Mouse (Mus musculus) G1E (cell line): ENCODE measurements around the gene Cyp39a1.

Experiments
- CTCF ChIP-seq: IDR thresholded peaks from 2 replicates; pipeline ENCODE4 v1.5.1; 2012; ENCODE audit warnings: low read depth, low read length, inconsistent platforms, mixed read lengths
- GATA1 ChIP-seq: IDR thresholded peaks from 2 replicates; pipeline ENCODE4 v1.6.1; 2012; ENCODE audit warnings: borderline replicate concordance, low read length, inconsistent platforms, mixed read lengths
- TAL1 ChIP-seq: conservative IDR thresholded peaks from 2 replicates; pipeline ENCODE4 v1.6.1; 2012; ENCODE audit warnings: low read depth, low read length, inconsistent platforms, mixed read lengths

DNA sequence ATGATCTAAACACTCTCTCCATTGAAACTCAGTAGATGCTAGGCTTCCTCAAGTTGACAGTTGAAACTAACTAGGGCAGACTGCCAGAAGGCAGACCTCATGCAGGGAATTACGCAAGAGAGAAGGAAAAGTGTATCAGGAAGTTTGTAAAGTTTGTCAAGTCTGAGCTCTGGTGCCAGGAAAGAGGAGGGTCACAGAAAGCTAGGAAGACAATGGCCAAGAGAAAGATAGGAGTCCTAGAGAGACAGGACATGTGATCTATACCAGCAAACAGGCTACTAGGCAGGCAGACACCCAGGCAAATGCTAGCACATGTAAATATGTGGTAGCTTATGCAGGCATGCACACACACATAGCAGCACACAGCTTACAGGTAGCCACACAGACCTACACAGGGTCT lies 8.0 kb downstream of the Cyp39a1 start:
- TF ChIP-seq CTCF (no peak), TAL1 (no peak), GATA1 (no peak)
